Mouse (Mus musculus) thymus, postnatal 25 days (tissue): ENCODE measurements around the gene Rspry1.
A peak's percentile ranks its signal among the peaks of the same experiment; 100 is the strongest.

Experiments
- DNase-seq: peaks from one replicate; pipeline ENCODE4 v3.0.0; 2022

Gene Rspry1

DNA sequence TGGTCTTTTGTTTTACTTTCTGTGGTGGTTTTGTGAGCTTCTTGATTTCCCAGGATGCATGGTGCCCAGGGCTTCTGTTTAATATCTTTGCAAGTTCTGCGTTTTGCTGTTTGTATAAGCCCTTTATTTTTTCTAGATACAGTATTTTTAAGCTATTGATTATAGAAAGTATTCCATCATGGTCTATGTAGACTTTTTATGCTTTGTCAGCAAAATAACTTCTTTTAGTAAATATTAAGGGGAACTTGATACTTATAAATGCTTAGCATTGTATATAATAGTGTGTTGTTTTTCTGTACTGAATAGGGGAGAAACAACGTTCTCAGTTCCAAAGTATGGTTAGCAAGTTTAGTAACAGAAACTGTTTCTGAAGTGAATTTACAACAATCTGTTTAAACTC is 2.3 kb downstream of the Rspry1 start:
- no peak for DNase-seq

DNA sequence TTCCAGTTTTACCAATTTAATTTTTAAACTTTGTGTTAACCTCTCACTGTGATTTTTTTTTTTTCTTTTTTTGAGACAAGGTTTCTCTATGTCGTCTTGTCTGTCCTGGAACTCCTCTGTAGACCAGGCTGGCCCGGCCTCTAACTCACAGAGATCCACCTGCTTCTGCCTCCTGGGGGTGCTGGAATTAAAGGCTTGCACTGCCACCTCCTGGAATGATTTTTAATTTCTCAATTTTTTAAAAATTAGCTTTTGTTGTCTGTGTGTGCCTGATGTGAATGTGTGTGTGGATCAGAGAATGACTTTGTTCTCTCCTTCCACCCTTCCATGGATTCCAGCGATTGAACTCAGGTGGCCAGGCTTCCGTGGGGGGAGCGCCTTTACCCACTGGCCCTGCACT is 5.3 kb downstream of the Rspry1 start:
- DNase-seq: no peak

DNA sequence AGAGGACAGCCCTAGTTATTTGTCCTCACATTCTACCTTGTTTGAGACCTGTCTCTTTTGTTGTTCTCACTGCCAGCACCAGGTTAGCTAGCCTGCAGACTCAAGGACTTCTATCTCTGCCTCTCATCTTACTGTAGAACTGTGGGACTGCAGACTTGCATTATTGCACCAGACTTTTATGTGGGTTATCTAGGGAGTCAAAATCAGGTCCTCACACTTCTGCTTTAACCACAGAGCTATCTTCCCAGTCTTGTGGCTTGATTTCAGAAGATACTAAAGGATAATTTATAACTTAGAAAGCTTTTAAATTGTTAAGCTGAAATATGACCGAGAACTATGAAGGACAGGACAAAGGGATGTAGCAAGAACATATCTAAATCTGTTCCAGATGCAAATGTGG is 23.1 kb downstream of the Rspry1 start:
- no peak for DNase-seq

DNA sequence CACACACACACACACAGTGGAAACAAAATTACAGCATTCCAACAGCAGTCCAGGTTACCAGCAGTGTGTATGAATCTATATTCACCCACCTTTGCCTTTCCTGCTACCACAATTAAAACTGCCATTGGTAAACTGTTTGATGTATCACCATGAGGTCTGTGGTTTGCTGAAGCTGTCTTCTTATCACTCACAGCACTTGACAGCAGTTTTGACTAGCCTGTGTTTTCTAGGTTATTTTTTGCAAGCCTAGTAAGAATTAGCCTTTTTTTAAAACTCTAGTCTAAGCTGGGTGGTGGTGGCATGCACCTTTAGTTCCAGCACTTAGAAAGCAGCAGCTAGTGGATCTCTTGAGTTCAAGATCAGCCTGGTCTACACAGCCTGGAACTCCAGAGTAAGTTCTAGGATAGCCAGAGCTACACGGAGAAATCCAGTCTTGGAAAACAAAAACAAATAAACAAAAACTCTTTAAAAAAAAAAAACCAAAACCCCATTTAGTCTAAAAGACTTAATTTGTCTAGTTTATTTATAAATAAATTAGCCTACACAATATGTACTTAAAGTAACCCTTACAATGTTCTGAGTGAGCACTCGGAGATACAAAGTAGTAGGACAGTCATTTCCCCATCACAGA is 31.9 kb downstream of the Rspry1 start:
- peak; percentile 5 for DNase-seq

DNA sequence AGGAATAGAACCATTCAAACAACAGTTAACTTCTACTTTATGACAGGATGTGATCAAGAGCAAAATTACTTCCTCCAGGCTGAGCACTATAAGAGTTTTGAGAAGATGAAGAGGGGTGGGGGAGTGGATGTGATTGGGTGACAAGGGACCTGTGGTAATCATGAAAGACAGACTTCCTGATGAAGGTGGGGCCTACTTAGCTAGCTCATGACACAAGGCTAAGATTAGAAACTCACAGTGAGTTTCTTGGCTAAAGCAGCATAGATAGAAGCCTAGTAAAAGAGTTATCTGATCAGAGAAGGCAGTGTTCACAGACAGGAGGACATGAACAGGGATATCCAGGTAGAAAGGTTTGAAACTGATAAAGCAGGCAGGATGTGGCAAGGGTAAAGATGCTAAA is 32.5 kb downstream of the Rspry1 start:
- DNase-seq: peak; percentile 48

DNA sequence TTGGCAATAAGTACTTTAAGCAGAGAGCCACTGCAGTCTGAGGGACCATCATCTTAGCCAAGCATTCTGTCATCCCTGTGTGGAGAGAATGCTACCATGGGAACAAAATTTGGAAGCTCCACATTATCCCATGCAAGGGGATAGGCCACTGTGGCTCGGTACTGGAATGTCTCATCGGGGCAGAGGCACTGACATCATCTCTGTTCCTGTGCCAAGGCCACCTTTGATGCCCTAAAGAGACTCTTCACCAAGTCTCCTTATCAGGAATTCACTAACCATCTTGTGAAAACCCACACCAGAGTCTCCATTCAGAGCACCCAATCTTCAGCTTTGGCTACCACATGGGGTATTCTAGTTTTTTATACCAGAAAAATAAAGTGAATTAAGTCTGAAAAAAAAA is 39.4 kb downstream of the Rspry1 start:
- DNase-seq: no peak

DNA sequence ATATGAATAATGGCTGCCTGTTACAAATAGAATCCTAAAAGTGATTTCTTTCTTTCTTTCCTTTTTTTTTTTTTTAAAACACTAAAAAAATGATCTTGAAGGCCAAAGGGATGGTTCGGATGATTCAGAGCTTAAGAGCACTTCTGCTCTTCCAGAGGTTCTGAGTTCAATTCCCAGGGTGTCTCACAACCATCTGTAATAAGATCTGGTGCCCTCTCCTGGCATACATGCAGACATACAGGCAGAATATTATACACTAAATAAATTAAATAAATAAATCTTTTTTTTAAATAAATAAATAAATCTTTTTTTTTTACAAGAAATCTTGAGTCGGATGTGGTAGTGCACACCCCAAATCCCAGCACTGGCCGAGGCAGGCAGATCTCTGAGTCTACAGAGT is 40.2 kb downstream of the Rspry1 start:
- no peak for DNase-seq

DNA sequence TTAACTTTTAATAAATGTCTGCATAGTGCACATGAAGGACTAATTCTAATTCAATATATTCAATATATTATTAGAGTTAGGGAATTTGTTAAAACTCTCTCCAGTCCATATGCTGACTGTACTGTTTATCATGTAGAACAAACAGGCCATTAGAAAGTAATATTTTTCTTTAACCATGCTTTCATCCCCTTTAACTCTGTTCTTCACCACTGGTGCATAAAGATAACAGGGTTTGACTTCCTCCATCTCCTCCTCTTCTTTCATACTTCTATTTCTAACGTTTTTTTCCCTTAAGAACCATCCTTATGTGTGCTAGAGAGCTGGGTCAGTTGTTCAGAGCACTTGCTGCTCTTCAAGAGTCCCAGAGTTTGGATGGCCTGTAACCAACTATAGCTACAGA is 43.5 kb downstream of the Rspry1 start:
- no peak for DNase-seq

DNA sequence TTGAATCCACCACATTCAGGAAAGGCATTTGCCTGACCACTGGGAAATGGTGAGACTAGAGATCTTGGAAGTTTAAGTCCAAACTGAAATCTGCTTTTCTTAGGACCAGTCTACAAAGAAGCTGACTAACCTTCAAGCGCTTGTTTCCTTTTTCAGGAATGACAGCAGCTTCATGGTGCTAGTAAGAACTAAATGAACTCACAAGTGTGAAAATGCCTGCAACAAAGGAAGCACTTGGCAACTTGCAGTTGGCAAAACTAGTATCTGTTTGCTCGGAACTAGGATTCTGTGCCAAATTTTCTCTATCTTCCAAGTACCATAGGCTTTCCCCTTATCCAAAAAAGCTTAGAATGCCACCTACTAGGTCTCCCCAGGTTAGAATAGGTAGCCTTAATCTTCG is 44.4 kb downstream of the Rspry1 start:
- no peak for DNase-seq

DNA sequence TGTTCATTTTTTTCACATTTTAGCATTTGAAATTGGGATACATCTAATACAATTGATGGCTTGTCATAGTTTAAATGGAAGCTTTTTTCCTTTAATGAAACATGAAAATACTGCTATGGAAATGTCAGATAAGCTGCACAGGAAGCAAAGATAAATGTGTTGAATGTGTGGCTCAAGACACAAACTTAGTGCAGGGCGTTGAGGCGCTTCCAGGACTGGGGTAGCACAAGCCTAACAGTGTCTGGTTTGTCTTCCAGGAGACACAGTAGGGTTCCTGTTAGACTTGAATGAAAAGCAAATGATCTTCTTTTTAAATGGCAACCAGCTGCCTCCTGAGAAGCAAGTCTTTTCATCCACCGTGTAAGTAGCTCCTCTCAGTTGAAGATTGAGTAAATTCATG is 47.8 kb downstream of the Rspry1 start:
- DNase-seq: no peak

DNA sequence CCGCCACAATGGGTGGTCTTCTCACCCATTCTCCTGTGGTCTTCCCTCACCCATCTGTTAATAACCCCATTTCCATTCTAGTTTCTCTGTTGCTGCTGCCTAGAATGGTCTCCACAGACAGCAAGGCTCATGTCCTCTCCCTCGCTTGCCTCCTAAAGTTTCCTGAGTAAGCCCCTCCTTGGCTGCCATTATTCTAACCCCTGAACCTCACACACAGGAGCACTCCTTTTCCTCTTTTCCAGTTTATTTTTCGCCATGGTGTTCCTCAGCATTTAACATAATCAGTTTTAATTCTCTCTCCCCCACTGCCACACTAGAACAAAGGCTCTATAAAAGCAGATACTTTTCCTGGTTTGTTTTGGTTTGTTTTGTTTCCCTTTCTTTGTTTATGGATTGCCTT is 51.2 kb downstream of the Rspry1 start:
- no peak for DNase-seq

DNA sequence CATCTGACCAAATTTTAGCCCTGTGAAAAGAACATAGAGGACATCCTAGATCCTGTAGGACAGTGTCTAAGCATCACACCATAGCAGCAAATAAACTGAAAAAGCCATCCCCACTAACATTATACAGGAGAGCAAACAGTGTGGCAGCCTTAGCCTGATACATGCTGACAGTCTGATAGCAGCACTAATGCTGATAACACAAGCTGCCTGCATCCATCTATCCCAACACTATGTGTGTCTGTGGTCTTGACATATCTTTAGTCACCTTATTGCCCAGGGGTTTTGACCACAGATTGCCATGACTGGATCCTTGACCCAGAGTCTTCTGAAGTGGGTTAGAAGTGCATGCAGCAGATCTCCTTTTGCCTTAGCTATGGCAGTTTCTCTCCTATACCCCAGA is 53.3 kb downstream of the Rspry1 start:
- DNase-seq: no peak

DNA sequence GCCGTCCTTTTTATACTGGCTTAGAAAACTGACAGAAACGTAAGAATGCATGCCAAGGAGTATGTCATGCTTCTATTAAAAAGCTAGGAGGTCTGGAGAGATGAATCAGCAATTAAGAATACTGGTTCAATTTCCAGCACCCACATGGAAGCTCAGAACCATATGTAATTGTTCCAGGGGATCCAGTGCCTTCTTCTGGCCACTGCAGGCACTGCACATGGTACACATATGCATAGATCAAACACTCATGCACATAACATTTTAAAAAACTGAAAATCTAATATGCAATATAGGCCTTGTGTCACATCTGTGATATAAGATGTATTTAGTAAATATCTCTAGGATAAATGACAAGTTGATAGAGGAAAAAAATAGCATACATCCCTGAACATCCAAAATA is 56.3 kb downstream of the Rspry1 start:
- no peak for DNase-seq

DNA sequence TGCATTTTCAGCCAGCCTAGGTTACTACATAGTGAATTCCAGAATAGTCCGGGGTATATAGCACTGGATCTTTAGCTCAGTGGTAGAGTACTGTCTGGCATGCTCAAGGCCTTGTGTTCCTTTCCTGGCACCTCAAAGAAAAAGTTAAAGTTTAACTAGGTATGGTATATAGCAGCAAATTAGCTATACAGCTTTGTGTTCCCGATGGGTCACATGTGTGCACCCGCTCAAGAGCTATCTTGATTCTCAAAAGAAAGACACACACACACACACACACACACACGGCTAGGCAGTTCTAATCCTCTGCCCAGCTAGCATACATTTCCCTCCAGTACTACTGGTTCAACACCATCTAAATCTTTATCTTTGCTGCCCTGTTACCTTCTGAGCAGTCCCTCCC is 58.7 kb downstream of the Rspry1 start:
- DNase-seq: no peak

DNA sequence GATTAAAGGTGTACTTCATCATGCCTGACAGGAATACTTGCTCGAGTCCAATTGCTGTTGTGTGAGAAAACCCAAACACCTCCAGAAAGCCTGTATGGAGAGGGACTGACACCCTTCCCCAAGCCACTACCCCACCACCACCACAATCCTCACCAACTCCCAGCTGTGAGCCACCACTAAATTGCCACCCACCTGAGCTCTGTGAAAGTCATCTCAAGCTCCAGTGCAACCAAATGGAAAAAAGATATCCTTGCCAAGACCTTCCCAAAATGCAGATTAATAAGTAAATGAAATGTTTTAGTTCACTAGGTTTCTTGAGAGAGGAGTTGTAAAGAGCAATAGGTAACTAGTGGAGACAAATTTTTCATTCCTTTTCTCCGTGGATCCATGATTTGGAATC is 63.0 kb downstream of the Rspry1 start:
- DNase-seq: no peak

DNA sequence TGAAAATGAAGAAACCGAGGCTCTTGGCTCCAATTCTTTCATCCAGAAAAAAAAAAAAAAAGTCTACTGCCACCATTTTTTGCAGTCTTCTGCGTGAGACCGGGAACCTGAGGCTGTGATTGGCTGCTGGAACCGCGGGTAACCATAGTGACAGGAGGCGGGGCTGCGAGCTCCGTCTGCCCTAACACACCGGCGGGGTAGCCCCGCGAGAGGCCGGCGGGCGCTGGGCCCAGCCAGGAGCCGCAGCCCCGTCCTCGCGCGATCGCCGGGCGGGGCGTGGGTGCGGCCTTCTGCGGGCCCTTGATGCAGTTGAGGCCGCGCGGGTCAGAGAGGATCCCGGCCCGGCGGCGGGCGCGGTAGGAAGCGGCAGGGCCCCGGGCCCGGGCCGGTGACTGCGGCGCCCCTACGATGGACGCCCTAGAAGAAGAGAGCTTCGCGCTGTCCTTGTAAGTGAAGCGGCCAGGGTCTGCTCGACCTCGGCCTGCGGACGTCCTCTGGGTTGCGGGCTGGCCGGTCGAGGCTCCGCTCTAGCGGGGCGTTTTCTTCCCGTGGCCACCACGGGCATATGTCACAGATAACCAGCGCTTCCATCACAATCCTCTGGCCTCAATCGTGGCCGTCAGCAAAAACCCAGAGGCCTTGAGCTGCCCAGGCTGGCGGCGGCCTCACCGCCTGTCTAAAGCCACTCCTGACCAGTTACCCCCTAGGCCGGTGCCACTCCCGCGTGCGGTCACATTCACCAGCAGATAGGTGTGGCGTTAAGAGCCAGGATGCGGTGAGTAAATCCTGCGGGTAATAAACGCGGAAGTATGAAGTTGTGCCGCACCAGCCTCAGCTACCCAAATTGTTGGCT is 64.9 kb downstream of the Rspry1 start, which contains the start of gene Arl2bp:
Gene Arl2bp, plus strand, starts transcription at position 145 of the 853 bp plus-strand sequence.
- DNase-seq: peak; percentile 93

DNA sequence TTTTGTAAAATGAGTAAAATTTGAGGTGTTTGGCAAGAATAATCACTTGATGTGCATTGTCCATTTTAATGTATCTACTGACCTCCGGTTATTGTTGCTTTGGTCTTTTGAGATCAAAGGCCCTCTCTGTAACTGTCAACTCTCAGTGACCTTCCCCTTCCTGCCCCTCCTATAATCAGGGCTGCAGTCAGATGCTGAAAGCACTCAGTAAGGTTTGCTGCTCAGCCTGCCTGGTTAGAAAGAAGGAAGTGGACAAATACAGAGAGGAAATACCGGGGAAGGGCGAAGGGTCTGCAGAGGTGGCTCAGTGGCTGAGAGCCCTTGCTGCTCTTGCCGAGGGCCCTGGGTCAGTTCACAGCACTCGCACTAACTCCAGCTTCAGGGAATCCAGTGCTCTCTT is 72.6 kb downstream of the Rspry1 start:
- DNase-seq: no peak

DNA sequence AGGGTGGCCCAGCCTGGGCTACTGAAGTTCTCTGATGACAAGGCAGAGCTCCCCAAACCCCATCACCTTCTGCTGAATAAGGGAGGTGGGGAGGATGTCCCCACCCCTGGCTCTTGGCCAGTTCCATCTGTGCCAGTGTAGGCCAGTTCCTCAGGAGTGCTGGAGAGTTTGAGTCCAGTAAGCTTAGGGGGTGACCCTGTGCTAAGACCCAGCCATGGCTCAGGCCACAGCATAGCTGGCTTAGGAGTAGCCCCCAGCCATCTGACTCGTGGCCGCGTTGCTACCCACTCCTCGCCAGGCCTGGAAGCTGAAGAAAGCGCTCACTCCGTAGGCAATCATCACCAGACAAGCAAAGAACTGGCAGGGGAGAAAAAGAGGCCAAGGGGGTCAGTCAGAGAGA is 74.2 kb downstream of the Rspry1 start:
- no peak for DNase-seq

DNA sequence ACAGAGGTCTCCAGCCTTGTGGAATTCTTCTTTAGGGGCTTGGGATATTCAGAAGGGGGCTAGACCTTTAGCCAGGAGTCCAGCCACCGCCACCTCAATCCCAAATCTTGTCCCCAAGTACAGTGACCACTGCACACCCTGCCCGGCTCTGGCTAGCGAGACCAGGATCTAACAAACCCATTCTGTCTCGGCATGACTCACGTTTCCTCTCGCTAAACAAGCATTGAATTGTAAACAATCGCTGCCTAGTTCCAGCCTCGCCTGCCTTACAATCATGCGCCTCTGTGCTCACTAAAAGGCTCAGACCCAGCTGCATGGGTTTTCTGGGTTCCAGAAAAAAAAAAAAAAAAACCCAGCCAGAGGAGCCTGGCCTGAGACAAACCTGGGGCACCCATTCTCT is 76.8 kb downstream of the Rspry1 start:
- no peak for DNase-seq

DNA sequence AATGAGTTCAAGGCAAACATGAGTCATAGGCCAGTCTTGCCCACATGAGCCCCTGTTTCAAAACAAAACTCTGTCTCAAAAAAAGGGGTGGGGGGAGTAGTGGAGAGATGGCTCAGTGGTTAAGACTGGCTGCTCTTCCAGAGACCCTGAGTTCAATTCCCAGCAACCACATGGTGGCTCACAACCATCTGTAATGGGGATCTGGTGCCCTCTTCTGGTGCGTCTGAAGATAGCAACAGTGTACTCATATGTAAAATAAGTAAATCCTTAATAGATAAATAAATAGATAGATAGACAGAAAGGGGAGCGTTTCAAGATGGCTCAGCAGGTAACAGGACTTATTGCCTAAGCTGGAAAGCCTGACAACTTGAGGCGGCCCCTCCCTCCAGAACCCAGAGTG is 78.7 kb downstream of the Rspry1 start:
- no peak for DNase-seq

DNA sequence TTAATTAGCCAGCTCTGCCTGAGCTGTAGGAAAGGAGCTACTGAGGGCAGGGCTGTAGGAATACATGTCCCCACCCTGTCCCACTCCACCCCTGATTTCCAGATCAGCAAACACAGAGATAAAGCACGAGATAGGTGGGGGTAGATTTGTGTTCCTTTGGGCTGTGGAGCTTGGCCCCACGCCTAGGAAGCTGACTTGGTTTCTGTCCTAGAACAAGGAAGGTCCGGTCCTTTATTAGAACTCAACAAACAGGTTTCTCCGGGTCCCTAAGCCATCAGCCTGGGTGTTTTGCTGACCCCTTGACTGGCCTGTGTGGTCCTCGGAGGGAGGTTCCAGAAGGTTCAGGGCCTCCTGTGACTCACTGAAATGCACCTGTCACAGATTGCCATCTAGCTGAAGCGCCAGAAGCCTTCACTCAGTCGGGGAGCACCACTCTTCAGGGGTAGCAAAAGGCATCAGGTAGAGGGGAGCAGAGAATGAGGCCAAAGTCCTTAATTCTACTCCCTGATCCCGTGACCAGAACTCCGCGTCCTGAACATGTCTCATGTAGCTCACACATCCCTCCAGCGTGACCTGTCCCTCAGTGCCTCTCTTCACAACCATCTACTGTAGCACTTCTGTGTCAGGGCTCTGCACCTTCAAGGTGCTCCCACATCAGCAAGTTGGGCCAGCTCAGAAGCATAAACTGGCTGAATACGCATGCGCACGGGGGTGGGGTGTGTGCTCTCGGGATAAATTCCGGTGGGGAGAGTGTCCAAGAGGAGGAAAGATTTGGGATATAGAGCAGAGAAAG is 81.2 kb downstream of the Rspry1 start:
- DNase-seq: no peak

DNA sequence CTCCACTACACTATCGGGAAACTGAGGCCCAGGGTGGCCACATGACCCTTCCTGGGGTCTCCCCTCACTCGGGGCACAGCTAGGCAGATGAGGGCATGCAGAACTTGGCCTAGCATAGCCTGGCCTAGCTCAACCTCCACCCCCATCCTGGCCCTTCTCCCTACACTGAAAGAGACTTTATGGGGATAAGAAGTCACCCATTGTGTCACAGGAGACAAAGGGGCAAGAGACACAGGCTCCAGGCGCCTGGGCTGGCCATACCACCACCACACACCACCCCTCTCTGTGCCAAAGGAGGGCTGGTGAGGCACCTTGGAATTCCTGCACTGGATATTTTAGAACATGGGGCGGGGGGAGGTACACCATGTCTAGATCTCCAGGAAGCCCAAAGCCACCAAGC is 82.5 kb downstream of the Rspry1 start:
- no peak for DNase-seq

DNA sequence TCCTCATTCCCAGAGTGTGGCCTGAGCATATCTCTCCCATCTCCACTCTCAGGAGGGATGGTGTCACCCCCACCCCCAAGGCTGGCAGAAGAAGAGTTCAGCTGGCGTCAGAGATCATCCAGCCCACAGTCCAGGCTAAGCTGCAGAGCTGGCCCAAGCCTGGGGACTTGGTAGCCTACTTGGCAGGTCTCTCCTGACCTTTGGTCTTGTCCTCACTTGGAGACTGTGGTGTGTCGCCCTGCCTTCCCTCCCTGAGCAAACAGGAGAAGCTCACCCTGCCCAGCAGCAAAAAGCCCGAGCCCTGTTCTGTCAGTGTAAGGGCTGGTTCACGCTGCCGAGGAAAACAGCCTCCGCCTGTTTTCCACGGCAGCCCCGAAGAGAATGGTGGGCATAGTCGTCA is 84.2 kb downstream of the Rspry1 start:
- no peak for DNase-seq

DNA sequence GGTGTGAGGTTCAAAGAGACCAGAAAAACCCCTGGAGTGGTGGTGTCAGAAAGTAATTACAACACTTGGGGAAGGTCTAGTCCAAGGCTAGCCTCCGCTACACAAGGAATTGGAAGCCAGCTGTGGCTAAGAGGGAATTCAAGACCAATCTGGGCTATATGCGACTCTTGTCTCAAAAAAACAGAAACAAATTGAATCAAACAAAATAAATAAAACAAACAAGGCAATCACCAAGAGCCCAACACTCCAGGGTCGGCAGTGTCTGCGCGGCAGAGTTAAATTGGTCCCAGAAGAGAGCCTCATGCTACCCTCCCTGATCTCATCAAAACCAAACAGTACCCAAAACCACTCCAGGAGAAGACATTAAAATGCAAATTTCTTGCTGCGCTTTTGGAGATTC is 93.0 kb downstream of the Rspry1 start:
- DNase-seq: no peak
